Mouse (Mus musculus): ENCODE data around the gene Itfg2. TPM values are rescaled to one million over a fixed set of nuclear protein-coding genes. Genes with fewer than 3 reads are reported as not detected.

Gene Itfg2
- 31.2 TPM for polyA plus RNA-seq (2015; fragmentation: Illumina TruSeq; extraction: RNeasy Lipid Tissue Mini Kit (QIAGEN cat#74804); ENCODE audit: low read depth, low replicate concordance)

DNA sequence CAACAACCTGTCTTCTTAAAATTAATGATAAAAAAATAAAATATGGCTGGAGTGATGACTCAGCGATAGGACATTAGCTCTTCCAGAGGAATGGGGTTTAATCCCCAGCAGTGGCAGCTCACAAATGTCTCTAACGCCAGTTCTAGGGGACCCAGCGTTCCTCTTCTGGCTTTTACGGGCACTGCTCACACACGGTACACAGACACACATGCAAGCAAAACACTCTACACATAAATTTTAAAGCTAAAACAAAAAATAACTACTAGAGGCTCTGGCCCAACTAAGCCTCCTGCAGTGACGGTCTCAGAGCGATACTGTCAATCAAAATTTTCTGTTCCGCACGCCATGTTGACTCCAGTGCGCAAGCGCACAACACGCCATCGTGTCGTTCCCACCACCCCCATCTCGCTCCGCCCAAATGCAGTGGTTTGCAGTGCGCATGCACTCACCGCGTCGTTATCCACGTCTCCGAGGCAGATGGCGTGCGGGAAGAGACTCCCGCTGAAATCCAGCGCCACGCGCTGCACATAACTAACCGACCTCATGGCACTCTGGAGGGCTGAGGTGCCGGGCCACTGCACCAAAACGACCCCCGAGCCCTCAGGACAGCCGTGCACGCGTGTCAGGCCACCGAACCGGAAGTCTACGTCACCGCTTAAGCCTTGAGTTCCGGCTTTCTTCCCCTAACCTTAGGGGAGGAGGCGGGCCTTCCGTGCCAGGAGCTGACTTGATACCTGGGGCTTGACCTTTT is at the start of gene Itfg2:
Gene Itfg2 (minus strand): TSS at position 663 of the 751 bp plus-strand sequence.

DNA sequence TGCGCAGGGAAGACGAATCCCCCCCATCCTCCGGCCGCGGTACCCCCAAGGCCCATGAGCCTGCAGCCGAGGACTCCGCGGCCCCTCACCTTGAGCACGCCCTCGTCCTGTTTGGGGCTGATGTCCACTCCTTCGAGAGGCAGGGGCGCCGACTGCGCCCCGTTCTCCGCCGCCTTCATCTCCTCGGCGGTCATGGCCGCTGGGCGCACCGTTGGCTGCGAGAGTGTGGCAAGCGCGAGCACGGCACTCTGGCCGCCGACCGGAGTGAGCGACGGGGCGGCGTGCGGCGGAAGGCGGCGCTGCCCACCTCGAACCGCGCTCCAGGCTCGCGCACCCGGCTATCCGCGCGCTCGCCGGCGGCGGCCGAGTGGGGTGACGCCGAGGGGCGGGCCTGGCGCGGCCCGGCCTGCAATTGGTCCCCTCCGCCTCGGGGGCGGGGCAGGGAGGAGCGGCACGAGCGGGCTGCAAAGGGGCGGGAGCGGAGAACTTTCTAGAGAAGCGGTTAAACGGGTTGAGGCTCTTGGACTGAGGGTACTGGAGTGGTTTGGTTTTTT is 13.7 kb upstream of the Itfg2 start, which contains the start of gene Fkbp4:
Gene Fkbp4 (minus strand): TSS at position 361 of the 554 bp plus-strand sequence.

DNA sequence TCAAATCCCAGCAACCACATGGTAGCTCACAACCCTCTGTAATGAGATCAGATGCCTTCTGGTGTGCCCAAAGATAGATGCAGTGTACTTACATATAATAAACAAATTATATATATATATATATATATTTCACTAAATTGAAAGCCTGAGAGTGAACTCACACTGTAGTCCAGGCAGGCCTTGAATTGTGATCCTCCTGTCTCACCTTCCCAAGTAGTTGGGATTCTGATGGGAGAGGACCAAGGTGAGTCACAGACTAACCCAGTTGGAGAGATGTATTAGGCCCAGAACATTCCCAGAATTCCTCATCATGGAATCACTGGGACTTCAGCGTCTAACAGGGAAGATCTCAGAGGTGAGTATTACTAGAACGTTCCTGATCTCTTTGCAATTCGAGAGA is 25.7 kb downstream of the Itfg2 start, which contains the start of gene Nrip2:
Gene Nrip2 (plus strand): TSS at position 301 of the 400 bp plus-strand sequence.

DNA sequence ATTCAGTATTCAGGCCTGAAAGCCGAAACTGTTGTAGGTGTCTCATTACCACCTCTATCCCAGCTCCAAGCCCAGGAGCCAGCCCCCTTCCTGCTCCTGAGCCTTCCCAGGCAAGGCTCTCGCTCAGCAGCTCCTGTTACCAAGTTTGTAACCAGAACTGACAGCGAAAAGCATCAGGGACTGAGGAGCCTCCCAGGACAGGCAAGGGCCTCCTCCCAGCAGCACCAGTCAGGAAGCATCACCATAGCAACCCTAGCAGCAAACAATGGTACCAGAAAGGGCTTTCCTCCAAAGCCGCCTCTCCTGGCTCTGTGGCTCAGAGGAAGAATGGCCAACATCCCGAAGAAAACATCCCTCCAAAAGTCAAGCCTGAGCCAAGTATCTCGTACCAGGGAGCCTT is 49.5 kb downstream of the Itfg2 start, which contains the start of the genes Tex52 and Gm44596:
Gene Tex52 (plus strand): TSS at position 265 of the 400 bp plus-strand sequence.
Gene Gm44596 (plus strand): TSS at position 312 of the 400 bp plus-strand sequence.

DNA sequence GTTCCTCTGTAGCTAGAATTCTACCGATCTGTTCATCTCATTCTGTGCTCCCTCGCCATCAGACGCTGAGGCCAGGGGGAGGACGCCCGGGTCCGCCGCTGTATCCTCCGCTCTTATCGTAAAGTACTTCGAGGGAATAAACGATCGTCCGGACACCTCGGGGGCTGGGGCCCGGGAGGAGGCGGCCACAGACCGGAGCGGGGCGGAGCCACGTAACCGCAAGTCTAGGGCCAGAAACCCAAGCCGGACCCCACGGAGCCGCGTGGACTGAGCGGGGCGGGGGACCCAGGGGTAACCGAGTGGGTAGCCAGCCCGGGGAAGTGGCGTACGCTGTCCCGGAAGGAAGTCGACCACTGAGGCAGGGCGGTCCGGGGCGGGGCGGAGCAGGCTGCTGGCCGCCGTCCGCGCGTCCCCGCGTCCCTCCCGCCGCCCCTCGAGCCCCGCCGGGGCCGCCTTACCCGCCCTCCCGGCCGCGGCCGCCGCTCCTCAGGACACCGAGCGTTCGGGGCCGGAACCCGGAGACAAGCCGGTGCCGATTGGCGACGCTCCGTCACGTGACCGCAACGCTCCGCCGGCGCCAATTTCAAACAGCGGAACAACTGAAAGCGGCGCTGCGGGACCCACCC is 62.2 kb downstream of the Itfg2 start, which contains the start of the genes Rhno1 and Foxm1:
Gene Rhno1 (minus strand): TSS at position 531 of the 626 bp plus-strand sequence.
Gene Foxm1 (plus strand): TSS at position 587 of the 626 bp plus-strand sequence.

Other genes starting within 250 kb of the Itfg2 start
- gene Tead4, start 124.1 kb downstream of the Itfg2 start, polyA plus RNA-seq (2015; fragmentation: Illumina TruSeq; extraction: RNeasy Lipid Tissue Mini Kit (QIAGEN cat#74804); ENCODE audit: low read depth, low replicate concordance): 0.42 TPM
- gene Tulp3, start 69.1 kb downstream of the Itfg2 start, polyA plus RNA-seq (2015; fragmentation: Illumina TruSeq; extraction: RNeasy Lipid Tissue Mini Kit (QIAGEN cat#74804); ENCODE audit: low read depth, low replicate concordance): 17.5 TPM
- 23.5 TPM for gene Rhno1, start 62.0 kb downstream of the Itfg2 start, polyA plus RNA-seq (2015; fragmentation: Illumina TruSeq; extraction: RNeasy Lipid Tissue Mini Kit (QIAGEN cat#74804); ENCODE audit: low read depth, low replicate concordance)
- gene Foxm1, start 62.0 kb downstream of the Itfg2 start, polyA plus RNA-seq (2015; fragmentation: Illumina TruSeq; extraction: RNeasy Lipid Tissue Mini Kit (QIAGEN cat#74804); ENCODE audit: low read depth, low replicate concordance): 1.3 TPM
- 2.7 TPM for gene Tex52, start 49.5 kb downstream of the Itfg2 start, polyA plus RNA-seq (2015; fragmentation: Illumina TruSeq; extraction: RNeasy Lipid Tissue Mini Kit (QIAGEN cat#74804); ENCODE audit: low read depth, low replicate concordance)
- not detected for gene Gm44596, start 49.4 kb downstream of the Itfg2 start, polyA plus RNA-seq (2015; fragmentation: Illumina TruSeq; extraction: RNeasy Lipid Tissue Mini Kit (QIAGEN cat#74804); ENCODE audit: low read depth, low replicate concordance)
- 29.4 TPM for gene Nrip2, start 25.6 kb downstream of the Itfg2 start, polyA plus RNA-seq (2015; fragmentation: Illumina TruSeq; extraction: RNeasy Lipid Tissue Mini Kit (QIAGEN cat#74804); ENCODE audit: low read depth, low replicate concordance)
- 150 TPM for gene Fkbp4, start 13.7 kb upstream of the Itfg2 start, polyA plus RNA-seq (2015; fragmentation: Illumina TruSeq; extraction: RNeasy Lipid Tissue Mini Kit (QIAGEN cat#74804); ENCODE audit: low read depth, low replicate concordance)
- gene Pzp, start 101.8 kb upstream of the Itfg2 start, polyA plus RNA-seq (2015; fragmentation: Illumina TruSeq; extraction: RNeasy Lipid Tissue Mini Kit (QIAGEN cat#74804); ENCODE audit: low read depth, low replicate concordance): 0.54 TPM
- 32.5 TPM for gene A2ml1, start 156.7 kb upstream of the Itfg2 start, polyA plus RNA-seq (2015; fragmentation: Illumina TruSeq; extraction: RNeasy Lipid Tissue Mini Kit (QIAGEN cat#74804); ENCODE audit: low read depth, low replicate concordance)
- gene Klrb1a, start 198.6 kb upstream of the Itfg2 start, polyA plus RNA-seq (2015; fragmentation: Illumina TruSeq; extraction: RNeasy Lipid Tissue Mini Kit (QIAGEN cat#74804); ENCODE audit: low read depth, low replicate concordance): not detected
- not detected for gene Clec2h, start 237.5 kb upstream of the Itfg2 start, polyA plus RNA-seq (2015; fragmentation: Illumina TruSeq; extraction: RNeasy Lipid Tissue Mini Kit (QIAGEN cat#74804); ENCODE audit: low read depth, low replicate concordance)

Data from brain, adult 10 weeks (tissue).